Mouse (Mus musculus) kidney, adult 18-20 months (tissue): ENCODE measurements at regions not wholly inside any gene's neighbourhood (a gene's known extent, or its start where the extent isn't known, plus 50 kb on each side); places are given as distances from the start of the nearest gene placed in this dataset.

Experiments
- DNase-seq: peaks from one replicate; pipeline ENCODE4 v3.0.0; 2021

DNA sequence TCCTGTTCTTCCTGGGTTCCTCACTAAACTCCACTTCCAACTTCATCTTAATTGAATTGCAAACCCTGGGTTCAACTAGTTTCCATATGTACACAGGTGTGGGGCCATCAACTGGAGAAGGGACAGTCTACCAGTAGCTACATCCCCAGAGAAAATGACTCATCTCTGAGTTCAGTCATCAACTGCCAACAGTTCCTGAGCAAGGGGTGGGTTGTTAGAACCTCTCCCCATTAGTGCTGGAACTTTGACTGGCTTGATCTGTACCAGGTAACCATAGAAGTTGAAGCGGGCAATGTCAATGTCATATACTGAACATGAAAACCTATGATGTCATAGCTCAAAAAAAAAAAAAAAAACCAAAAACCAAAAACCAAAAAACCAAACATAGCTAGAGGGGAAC lies 69.8 kb downstream of the Gm21750 start:
- no peak for DNase-seq

GRCm38 (mm10) chr14:73732161-73732560 lies 71.1 kb downstream of the Gm21750 start:
- DNase-seq = no peak

DNA sequence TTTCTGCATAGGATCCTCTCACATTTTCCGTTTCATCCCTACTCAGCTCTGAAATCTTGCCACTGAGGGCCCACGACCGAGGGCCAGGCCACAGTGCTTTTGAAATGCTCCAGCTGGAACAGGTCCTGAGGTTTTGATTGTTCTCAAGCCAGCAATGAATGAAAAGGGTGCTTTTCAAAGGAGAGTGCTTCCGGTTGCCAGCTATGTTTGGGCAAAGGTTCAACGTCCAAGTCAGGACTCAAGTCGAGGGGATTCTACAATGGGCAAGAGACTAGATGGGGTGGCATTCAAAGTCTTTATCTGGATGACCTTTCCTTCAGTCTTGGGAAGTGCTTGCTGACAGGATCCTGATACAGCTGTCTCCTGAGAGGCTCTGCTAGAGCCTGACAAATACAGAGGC lies 89.8 kb downstream of the Gm21750 start:
- no peak for DNase-seq

DNA sequence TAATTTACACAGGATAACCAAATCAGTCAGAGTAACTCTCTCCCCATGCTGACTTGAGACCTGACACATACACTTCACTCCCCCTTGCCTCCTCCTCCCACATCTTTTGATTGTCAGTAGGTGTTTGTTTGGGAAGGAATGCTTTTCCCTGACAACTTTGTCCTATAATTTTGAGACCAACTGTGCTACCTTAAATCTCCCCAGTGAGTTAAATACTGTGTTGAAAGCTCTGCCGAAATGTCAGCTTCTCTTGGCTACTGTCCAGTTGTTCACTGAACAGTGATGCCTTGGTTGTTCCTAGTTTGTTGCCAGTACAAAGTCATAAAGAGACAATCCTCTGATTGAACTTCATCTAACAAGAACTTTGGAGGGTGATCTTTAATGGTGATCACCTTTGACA lies 99.0 kb downstream of the Gm21750 start:
- no peak for DNase-seq

GRCm38 (mm10) chr14:73772964-73773363 lies 111.9 kb downstream of the Gm21750 start:
- DNase-seq = no peak

DNA sequence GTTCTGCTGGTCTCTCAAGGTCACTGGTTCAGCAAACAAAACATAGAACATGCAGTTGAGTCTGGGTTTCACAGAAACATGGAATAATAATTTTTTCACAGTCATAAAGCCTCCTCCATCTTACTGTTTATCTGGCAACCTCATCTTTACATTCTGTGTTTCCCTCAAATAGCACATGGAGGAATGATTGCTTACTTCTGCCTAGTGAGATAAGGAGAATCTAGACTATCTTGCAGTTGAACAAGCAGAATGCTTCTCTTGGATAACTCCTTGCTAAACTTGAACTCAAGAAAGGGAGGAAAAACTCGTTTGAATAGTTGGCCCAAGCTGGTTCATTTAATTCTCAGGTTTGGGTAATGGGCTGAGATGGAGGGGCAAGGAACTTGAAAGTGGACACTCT lies 112.8 kb downstream of the Gm21750 start:
- no peak for DNase-seq

GRCm38 (mm10) chr14:73776066-73776465 lies 115.0 kb downstream of the Gm21750 start:
- peak; percentile 29 for DNase-seq

GRCm38 (mm10) chr14:73807169-73807568 lies 146.1 kb downstream of the Gm21750 start:
- no peak for DNase-seq

DNA sequence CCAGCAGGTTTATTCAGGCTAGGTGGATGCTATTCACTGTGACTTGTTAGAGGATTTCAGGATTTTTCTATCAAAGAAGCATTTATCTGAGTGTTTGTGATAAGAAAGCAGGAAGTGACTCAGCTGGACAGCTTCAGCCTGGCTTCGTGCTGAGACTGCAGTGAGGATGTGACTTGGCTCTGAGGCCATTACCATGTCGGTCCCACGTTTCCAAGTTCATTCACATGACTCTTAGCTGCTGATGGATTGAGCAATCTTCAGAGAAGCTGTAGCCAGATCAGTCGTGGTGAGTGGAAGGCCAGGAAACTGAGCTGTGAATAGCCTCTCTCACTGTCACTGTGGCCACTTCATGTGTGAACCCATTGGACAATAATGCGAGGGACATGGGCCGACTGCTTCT lies 177.9 kb downstream of the Gm21750 start:
- DNase-seq = no peak

- no peak for DNase-seq
These were observed 200.8 kb downstream of the Gm21750 start for GRCm38 (mm10) chr14:73861782-73862181.

GRCm38 (mm10) chr14:73874337-73874736 lies 213.3 kb downstream of the Gm21750 start:
- no peak for DNase-seq

GRCm38 (mm10) chr14:73875916-73876315 lies 214.9 kb downstream of the Gm21750 start:
- no peak for DNase-seq

DNA sequence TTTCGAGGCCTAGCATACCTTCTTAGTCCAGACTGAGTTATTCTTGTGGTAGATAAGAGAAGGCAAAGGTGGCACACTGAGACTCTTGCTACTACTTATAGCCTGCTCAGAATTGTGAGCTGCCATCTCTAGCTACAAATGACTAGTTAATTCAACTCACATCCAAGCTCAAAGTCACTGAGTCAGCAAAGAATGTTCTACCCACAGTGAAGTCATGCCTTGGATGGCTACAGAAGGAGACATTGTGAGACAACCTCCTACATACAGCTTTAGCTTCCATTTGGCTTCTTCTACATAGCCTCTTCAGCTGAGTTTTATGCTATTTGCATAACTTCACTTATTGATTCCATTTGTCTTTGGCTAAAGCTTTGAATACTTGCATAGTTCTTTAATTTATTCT lies 217.2 kb downstream of the Gm21750 start:
- DNase-seq = no peak

GRCm38 (mm10) chr14:73878866-73879419 lies 217.9 kb downstream of the Gm21750 start:
- DNase-seq = no peak

- DNase-seq = no peak
These were observed 230.4 kb downstream of the Gm21750 start for GRCm38 (mm10) chr14:73891451-73891850.

DNA sequence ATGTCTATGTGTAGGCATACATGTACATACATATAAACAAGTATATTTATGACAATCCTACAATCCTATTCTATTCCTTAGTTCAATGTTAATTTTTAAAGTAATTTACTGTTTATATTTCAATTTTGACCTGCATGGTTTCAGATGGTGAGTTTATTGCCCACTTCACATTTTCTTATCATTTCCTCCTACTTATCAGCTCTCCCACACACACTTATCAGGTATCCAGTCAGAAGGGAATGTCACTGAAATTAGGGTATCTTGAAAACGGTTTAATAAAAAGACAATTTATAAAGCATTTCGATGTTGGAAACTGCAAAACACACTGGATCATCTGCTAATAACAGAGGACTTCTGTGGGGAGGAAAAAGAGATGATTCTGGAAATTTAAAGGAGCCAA lies 233.8 kb downstream of the Gm21750 start:
- no peak for DNase-seq

DNA sequence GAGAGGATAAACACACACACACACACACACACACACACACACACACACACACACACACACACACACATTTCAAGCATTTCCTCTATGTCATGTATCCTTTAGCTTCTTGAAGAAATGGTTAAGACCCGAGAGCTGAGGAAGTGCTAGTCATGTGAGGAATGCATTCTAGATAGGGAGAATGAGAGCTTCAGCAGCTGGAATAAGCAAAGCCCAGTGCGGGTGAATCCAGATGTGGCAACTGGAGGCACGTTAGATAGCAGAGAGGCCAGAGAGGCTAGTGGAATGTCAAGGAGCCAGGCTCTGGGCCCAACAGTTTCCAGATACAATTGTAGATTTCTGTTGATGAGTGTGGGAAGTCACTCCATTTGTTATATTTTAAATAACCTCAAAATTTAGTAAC lies 234.2 kb downstream of the Gm21750 start:
- DNase-seq = no peak

DNA sequence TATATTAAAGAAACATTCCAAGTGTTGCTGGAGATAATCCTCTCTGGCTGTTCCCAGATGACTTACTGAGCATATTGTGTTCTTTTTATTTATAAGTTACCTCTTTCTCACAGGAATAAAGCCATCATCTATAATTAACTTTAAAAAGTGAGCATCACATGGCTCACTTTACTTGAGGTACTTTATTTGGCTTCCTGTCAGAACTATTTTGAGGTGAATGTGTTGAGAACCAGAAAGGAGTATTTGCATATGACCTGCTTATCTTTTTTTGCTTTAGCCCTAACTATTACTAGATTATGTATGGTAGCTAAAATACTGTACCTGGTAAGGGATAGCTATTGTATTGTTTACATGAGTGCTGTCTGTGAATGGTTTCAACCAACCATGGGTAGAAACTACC lies 238.1 kb downstream of the Gm21750 start:
- no peak for DNase-seq

DNA sequence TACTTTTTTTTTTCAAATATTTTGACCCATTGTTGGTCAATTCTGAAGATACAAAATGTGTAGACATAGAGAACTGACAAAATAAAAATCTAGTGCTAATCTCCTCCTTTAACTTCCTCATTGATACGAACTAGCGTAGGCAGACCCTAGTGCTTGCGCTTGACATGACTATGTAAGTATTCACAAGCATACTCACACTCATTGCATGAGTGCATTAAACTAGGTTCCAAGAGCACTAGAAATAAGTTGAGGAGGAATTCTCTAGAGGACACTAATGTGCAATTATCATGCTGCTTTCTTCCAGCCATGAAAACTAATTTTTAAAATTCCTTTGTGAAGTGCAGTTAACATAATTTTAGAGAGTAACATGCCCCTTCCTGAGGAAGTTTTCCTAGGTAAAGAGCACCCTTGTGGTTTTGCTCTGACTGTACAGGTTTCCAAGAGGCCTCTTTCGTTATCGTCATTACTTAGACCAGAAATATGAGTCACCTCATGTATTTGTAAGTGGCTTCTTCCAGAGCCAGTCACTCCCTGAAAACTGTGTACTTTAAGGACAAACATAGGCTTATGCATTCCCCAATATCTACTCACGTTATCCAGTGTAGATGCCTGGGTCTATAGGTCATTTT lies 241.2 kb downstream of the Gm21750 start:
- DNase-seq = no peak

- DNase-seq = no peak
These were observed 252.9 kb downstream of the Gm21750 start for GRCm38 (mm10) chr14:73913756-73914448.

DNA sequence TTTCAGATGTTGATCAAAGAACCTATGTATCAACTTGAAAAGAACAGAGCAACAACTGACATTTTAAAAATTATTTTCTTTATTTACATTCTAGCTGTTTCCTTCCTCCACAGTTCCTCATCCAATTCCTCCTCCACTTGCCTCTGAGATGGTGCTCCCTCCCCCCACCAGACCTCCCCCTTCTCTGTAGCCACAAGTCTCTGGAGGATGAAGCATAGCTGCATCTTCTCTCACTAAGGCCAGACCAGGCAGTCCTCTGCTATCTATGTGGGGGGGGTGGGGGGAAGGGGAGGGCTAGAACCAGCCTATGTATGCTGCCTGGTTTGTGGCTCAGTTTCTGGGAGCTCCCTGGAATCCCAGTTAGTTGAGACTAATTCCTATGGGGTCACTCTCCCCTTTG lies 255.0 kb downstream of the Gm21750 start:
- no peak for DNase-seq

- no peak for DNase-seq
These were observed 270.1 kb downstream of the Gm21750 start for GRCm38 (mm10) chr14:73931095-73931494.

GRCm38 (mm10) chr14:73947316-73947715 lies 286.3 kb downstream of the Gm21750 start:
- no peak for DNase-seq

GRCm38 (mm10) chr14:73952511-73952910 lies 291.5 kb downstream of the Gm21750 start:
- no peak for DNase-seq

DNA sequence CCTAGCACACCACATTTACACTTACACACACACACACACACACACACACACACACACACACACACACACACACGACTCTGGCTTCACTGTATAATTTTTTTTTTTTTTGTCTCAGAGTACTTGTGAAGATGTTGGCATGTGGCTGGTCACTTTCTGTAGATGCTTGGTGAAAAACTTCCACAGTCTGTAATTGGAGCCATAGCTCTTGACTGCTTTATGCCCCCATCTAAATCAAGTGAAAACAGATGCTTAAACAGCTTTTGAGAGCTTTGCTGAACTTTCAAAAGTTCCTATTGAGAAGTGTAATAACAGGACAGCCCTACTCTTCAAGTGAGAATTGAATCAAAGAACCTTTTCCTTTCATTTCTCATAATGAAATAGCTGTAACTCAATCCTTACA lies 317.7 kb downstream of the Gm21750 start:
- no peak for DNase-seq
